Mouse (Mus musculus) retina, postnatal 1 day (tissue): Measurements from ENCODE around the gene Cspg4.
"Not testable (repeated sequence)": the region's sequence is repeated elsewhere in the genome, so short reads cannot be mapped to it uniquely, and the experiment has no call there.

Experiments used
- DNase-seq: peaks from one replicate; pipeline ENCODE4 v3.0.0-alpha.2; 2012

The Cspg4 gene

GRCm38 (mm10) chr9:56893313-56893712, 28.5 kb downstream of the Cspg4 start:
- peak; percentile 27 for DNase-seq

- peak; percentile 93 for DNase-seq
Measured at GRCm38 (mm10) chr9:56894006-56894405, 29.2 kb downstream of the Cspg4 start.

- DNase-seq: no peak
Measured at GRCm38 (mm10) chr9:56896779-56897178, 31.9 kb downstream of the Cspg4 start.

GRCm38 (mm10) chr9:56899409-56899808, 34.6 kb downstream of the Cspg4 start:
- DNase-seq: no peak

- DNase-seq: no peak
Measured at GRCm38 (mm10) chr9:56900060-56900459, 35.2 kb downstream of the Cspg4 start.

GRCm38 (mm10) chr9:56900571-56900970, 35.7 kb downstream of the Cspg4 start:
- no peak for DNase-seq

- DNase-seq: no peak
Measured at GRCm38 (mm10) chr9:56901187-56901586, 36.4 kb downstream of the Cspg4 start.

GRCm38 (mm10) chr9:56903662-56904061, 38.8 kb downstream of the Cspg4 start:
- no peak for DNase-seq

- DNase-seq: no peak
Measured at GRCm38 (mm10) chr9:56907549-56907948, 42.7 kb downstream of the Cspg4 start.

GRCm38 (mm10) chr9:56909991-56910390, 45.2 kb downstream of the Cspg4 start:
- DNase-seq: not testable (repeated sequence)

- no peak for DNase-seq
Measured at GRCm38 (mm10) chr9:56911017-56911416, 46.2 kb downstream of the Cspg4 start.

- DNase-seq: no peak
Measured at GRCm38 (mm10) chr9:56913991-56914390, 49.2 kb downstream of the Cspg4 start.

- DNase-seq: no peak
Measured at GRCm38 (mm10) chr9:56915116-56915515, 50.3 kb downstream of the Cspg4 start.

GRCm38 (mm10) chr9:56915695-56916410, 51.0 kb downstream of the Cspg4 start:
- no peak for DNase-seq

- no peak for DNase-seq
Measured at GRCm38 (mm10) chr9:56917131-56917530, 52.3 kb downstream of the Cspg4 start.

GRCm38 (mm10) chr9:56918466-56918865, 53.6 kb downstream of the Cspg4 start:
- no peak for DNase-seq

GRCm38 (mm10) chr9:56922746-56923145, 57.9 kb downstream of the Cspg4 start:
- DNase-seq: no peak

- DNase-seq: no peak
Measured at GRCm38 (mm10) chr9:56923841-56924650, 59.2 kb downstream of the Cspg4 start.

GRCm38 (mm10) chr9:56924651-56925027, 59.8 kb downstream of the Cspg4 start:
- DNase-seq: peak; percentile 74

GRCm38 (mm10) chr9:56925291-56926024, 60.6 kb downstream of the Cspg4 start:
- DNase-seq: no peak

GRCm38 (mm10) chr9:56926025-56926360, 61.2 kb downstream of the Cspg4 start:
- DNase-seq: no peak

GRCm38 (mm10) chr9:56926387-56926786, 61.6 kb downstream of the Cspg4 start:
- no peak for DNase-seq

- DNase-seq: peak; percentile 74
Measured at GRCm38 (mm10) chr9:56927191-56928012, 62.6 kb downstream of the Cspg4 start.
